Mouse (Mus musculus) thymus, adult 18-20 months (tissue): ENCODE data around the gene Irf1.

Source experiments
- DNase-seq, 2 experiments: peaks; one replicate each; pipeline ENCODE4 v3.0.0; 2022; ENCODE audit warnings: mixed read lengths in 2 of 2

Irf1 gene

GRCm38 (mm10) chr11:53761284-53761683, 8.5 kb upstream of the Irf1 start:
- DNase-seq = no peak

- no peak for DNase-seq
Observed at GRCm38 (mm10) chr11:53761822-53762221, 8.0 kb upstream of the Irf1 start.

GRCm38 (mm10) chr11:53762426-53762825, 7.4 kb upstream of the Irf1 start:
- no peak for DNase-seq

GRCm38 (mm10) chr11:53762827-53763495, 6.9 kb upstream of the Irf1 start:
- DNase-seq = peak; percentile 69 to 75

- DNase-seq = peak; percentile 88 to 92
Observed at GRCm38 (mm10) chr11:53763496-53764140, 6.2 kb upstream of the Irf1 start.

- DNase-seq = no peak
Observed at GRCm38 (mm10) chr11:53764581-53764980, 5.2 kb upstream of the Irf1 start.

GRCm38 (mm10) chr11:53768422-53769184, 1.2 kb upstream of the Irf1 start:
- DNase-seq = no peak

GRCm38 (mm10) chr11:53769185-53769576, 633 bp upstream of the Irf1 start:
- DNase-seq = no peak

GRCm38 (mm10) chr11:53770125-53770791, 444 bp downstream of the Irf1 start:
- peak; percentile 66 to 72 for DNase-seq

GRCm38 (mm10) chr11:53771001-53771744, 1.4 kb downstream of the Irf1 start:
- peak in 1 of 2 experiments; percentile 35 for DNase-seq

GRCm38 (mm10) chr11:53772536-53772935, 2.7 kb downstream of the Irf1 start:
- DNase-seq = no peak

- no peak for DNase-seq
Observed at GRCm38 (mm10) chr11:53773087-53773486, 3.3 kb downstream of the Irf1 start, which contains the start of gene Gm17334. Gene Gm17334, minus strand, starts transcription at chr11:53773187.

GRCm38 (mm10) chr11:53773641-53774360, 4.0 kb downstream of the Irf1 start:
- DNase-seq = no peak

GRCm38 (mm10) chr11:53774659-53775255, 4.9 kb downstream of the Irf1 start:
- no peak for DNase-seq

- DNase-seq = no peak
Observed at GRCm38 (mm10) chr11:53777736-53778135, 7.9 kb downstream of the Irf1 start.

- no peak for DNase-seq
Observed at GRCm38 (mm10) chr11:53778455-53778854, 8.6 kb downstream of the Irf1 start.

- no peak for DNase-seq
Observed at GRCm38 (mm10) chr11:53779808-53780207, 10.0 kb downstream of the Irf1 start.

GRCm38 (mm10) chr11:53780262-53780661, 10.4 kb downstream of the Irf1 start:
- DNase-seq = no peak

- DNase-seq = no peak
Observed at GRCm38 (mm10) chr11:53781201-53781775, 11.5 kb downstream of the Irf1 start.

GRCm38 (mm10) chr11:53781964-53782363, 12.2 kb downstream of the Irf1 start:
- DNase-seq = no peak

- DNase-seq = no peak
Observed at GRCm38 (mm10) chr11:53783288-53783687, 13.5 kb downstream of the Irf1 start.
